Mouse (Mus musculus) small intestine, adult 2 months (tissue): ENCODE results near the gene B3gat2.

Experiments
- CTCF ChIP-seq: fragments of 200-500 bp; IDR thresholded peaks from 2 replicates; pipeline ENCODE4 v1.5.1; 2012; ENCODE audit warnings: low read depth, mild to moderate bottlenecking, control low read depth, inconsistent platforms, low read length, moderate library complexity, mixed read lengths; ENCODE audit not compliant: insufficient replicate concordance, insufficient read length; ENCODE audit errors: extremely low read depth
- POLR2A ChIP-seq: fragments of 200-500 bp; IDR thresholded peaks from 2 replicates; pipeline ENCODE4 v1.6.1; 2012; ENCODE audit warnings: low read depth, mild to moderate bottlenecking, control low read depth, inconsistent platforms, low read length, moderate library complexity

GRCm38 (mm10) chr1:23867350-23867862 lies 105.9 kb downstream of the B3gat2 start:
- TF ChIP-seq POLR2A (no peak), CTCF (no peak)
